Mouse (Mus musculus) B cell, adult (primary cell): Measurements from ENCODE around the gene Nr2e3. TPM values are rescaled to one million over a fixed set of nuclear protein-coding genes. Genes with fewer than 3 reads are reported as not detected.

Experiments
- total RNA-seq: library from RNA; stranded (reverse); gene quantifications from 4 replicates; pipeline ENCODE4 v1.2.4, GENCODE M21; 2023; ENCODE audit not compliant: inconsistent age

The Nr2e3 gene
- not detected in 4 replicates for total RNA-seq

GRCm38 (mm10) chr9:59960559-59960958, at the start of gene Nr2e3:
Gene Nr2e3 (minus strand): TSS chr9:59960659.

Other genes starting within 250 kb of the Nr2e3 start
- gene Senp8, start 209.9 kb downstream of the Nr2e3 start, total RNA-seq, result 1.1 to 3.6 TPM (median 2.8 TPM) in 4 replicates
- gene Myo9a, start 209.8 kb downstream of the Nr2e3 start, total RNA-seq, result 14.0 to 18.0 TPM (median 15.8 TPM) in 4 replicates